Mouse (Mus musculus) heart, postnatal 0 days (tissue): ENCODE measurements around the gene Dtl.

Experiments used
- CTCF ChIP-seq: IDR thresholded peaks from 2 replicates; pipeline ENCODE4 v1.5.1; 2016; ENCODE audit warnings: antibody characterized with exemption, control low read depth, low read depth
- EP300 ChIP-seq: IDR thresholded peaks from 2 replicates; pipeline ENCODE4 v1.6.1; 2016; ENCODE audit warnings: antibody characterized with exemption, low read depth

DNA sequence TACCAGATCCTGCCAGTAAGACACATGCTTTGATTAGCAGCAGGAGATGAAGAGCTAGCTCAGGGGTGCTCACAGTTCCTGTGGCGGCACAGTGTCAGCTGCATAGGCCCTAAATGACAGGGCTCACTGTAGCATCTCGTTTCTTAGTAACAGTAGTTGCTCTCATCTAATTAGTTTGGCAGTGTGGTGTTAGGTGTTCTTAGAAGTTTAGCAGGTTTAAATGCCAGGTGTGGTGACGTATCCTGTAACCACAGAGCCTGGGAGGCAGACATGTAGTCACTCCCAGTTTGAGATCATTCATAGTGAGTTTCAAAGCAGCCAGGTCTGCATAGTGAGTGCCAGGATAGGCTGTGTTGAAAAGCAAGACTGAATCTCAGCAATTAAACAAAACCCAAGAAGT lies 4.2 kb upstream of the Dtl start:
- TF ChIP-seq CTCF (no peak), EP300 (no peak)
